Mouse (Mus musculus) embryonic facial prominence, embryonic 13.5 days (tissue): Measurements from ENCODE around the gene Mlc1. TPM values are rescaled to one million over a fixed set of nuclear protein-coding genes. Genes with fewer than 3 reads are reported as not detected.

Experiments
- polyA plus RNA-seq: library from polyadenylated mRNA; unstranded; fragments of >200 nt; fragmentation: Nextera tagmentation; extraction: Ambion mirVana; gene quantifications from 2 replicates; pipeline ENCODE4 v1.2.1, GENCODE M21; 2015

The Mlc1 gene
- polyA plus RNA-seq, 1 experiment from 2014 or later: 0.24 TPM

Other genes starting within 250 kb of the Mlc1 start
- gene Brd1, start 244.8 kb downstream of the Mlc1 start, polyA plus RNA-seq: 25.5 and 30.1 TPM in 2 replicates
- 13.8 and 16.4 TPM in 2 replicates for gene Zbed4, start 227.3 kb downstream of the Mlc1 start, polyA plus RNA-seq
- 11.2 and 12.2 TPM in 2 replicates for gene Alg12, start 159.7 kb downstream of the Mlc1 start, polyA plus RNA-seq
- gene Creld2, start 159.4 kb downstream of the Mlc1 start, polyA plus RNA-seq: 74.7 and 87.3 TPM in 2 replicates
- 48.7 and 52.9 TPM in 2 replicates for gene Pim3, start 116.8 kb downstream of the Mlc1 start, polyA plus RNA-seq
- not detected in 2 replicates for gene Ttll8, start 24.6 kb downstream of the Mlc1 start, polyA plus RNA-seq
- not detected in 2 replicates for gene Mov10l1, start 3.9 kb upstream of the Mlc1 start, polyA plus RNA-seq
- 0.69 and 0.96 TPM in 2 replicates for gene Panx2, start 80.7 kb upstream of the Mlc1 start, polyA plus RNA-seq
- gene Trabd, start 96.1 kb upstream of the Mlc1 start, polyA plus RNA-seq: 47.3 and 47.7 TPM in 2 replicates
- gene Selenoo, start 110.1 kb upstream of the Mlc1 start, polyA plus RNA-seq: 20.2 and 24.0 TPM in 2 replicates
- gene Tubgcp6, start 144.1 kb upstream of the Mlc1 start, polyA plus RNA-seq: 17.0 and 18.0 TPM in 2 replicates
- 19.5 and 19.6 TPM in 2 replicates for gene Hdac10, start 149.7 kb upstream of the Mlc1 start, polyA plus RNA-seq
- 4.6 and 4.7 TPM in 2 replicates for gene Mapk12, start 161.7 kb upstream of the Mlc1 start, polyA plus RNA-seq
- 13.3 and 13.5 TPM in 2 replicates for gene Mapk11, start 170.6 kb upstream of the Mlc1 start, polyA plus RNA-seq
- gene Plxnb2, start 201.8 kb upstream of the Mlc1 start, polyA plus RNA-seq: 130 and 157 TPM in 2 replicates
- 21.3 TPM in 2 replicates for gene Dennd6b, start 217.5 kb upstream of the Mlc1 start, polyA plus RNA-seq
- gene Ppp6r2, start 232.5 kb upstream of the Mlc1 start, polyA plus RNA-seq: 40.0 and 41.7 TPM in 2 replicates